Mouse (Mus musculus): Measurements from ENCODE around the gene Nudt2.
A peak's percentile ranks its signal among the peaks of the same experiment; 100 is the strongest.

- TF ChIP-seq CTCF (conservative IDR thresholded peaks at IDR 0.05 in 1 of 2, IDR thresholded peaks at IDR 0.05 in 1 of 2; ENCODE audit: low read depth in 2 of 2, low read length in 2 of 2), result peak; percentile 8 to 47; a peak in 2 of 4 replicates
- TF ChIP-seq ZC3H11A (IDR thresholded peaks at IDR 0.05; ENCODE audit: low read depth, low read length), result no peak
- no peak for TF ChIP-seq GABPA (IDR thresholded peaks at IDR 0.05; ENCODE audit: insufficient replicate concordance, low read depth, low read length)
These were observed 40.2 kb downstream of the Nudt2 start for GRCm38 (mm10) chr4:41505131-41505551.
